In genomic region chr13:36695516-36696201, GRCm38 (mm10) we compare ENCODE assay signal across 10 mouse cellular contexts. TPM values are rescaled to one million over a fixed set of nuclear protein-coding genes. Genes with fewer than 3 reads are reported as not detected.
DNase-seq lines count a peak whose midpoint lies in the region; ATAC-seq and TF ChIP-seq lines count a peak whose summit lies in the region.
"Had no signal": no experiment of that assay in that cellular context is flagged by ENCODE, and none has a peak within 500 bp of the region (broad histone marks: within the 10 kb centered on the region; RNA-seq: fewer than 3 reads in every experiment).

No protein-coding gene starts in this region.

- no peaks in the 10 kb centered on the region for H3K9me3 ChIP-seq in intestine, embryonic 15.5 days
- H3K9me3 ChIP-seq: limb, embryonic 13.5 days had no signal

- H3K27me3 ChIP-seq in intestine, embryonic 15.5 days (replicated peaks): no peaks in the 10 kb centered on the region
- H3K27me3 ChIP-seq: limb, embryonic 13.5 days had no signal

- no peak overlapping the region for H3K9ac ChIP-seq in intestine, embryonic 15.5 days
- H3K9ac ChIP-seq: limb, embryonic 13.5 days had no signal

- no peak overlapping the region for H3K4me3 ChIP-seq in lung, adult 2 months (replicated peaks; ENCODE audit: extremely low read depth, low read depth, low read length)
- no peak overlapping the region for H3K4me3 ChIP-seq in intestine, embryonic 15.5 days (replicated peaks)
- H3K4me3 ChIP-seq: limb, embryonic 13.5 days had no signal

- 18% methylated on average over 7 of the region's 7 CpGs for WGBS in lung, adult 2 months
- 49% methylated on average over 7 of the region's 7 CpGs for WGBS in intestine, embryonic 15.5 days

- TF ChIP-seq CTCF in lung, adult 2 months (IDR thresholded peaks at IDR 0.05; ENCODE audit: insufficient read depth, low read length): no peak

- no peak overlapping the region for H3K4me2 ChIP-seq in intestine, embryonic 15.5 days (replicated peaks)
- H3K4me2 ChIP-seq: limb, embryonic 13.5 days had no signal

- intact Hi-C loops in heart, postnatal 25 days (cut with DNase I): no loop called here

- DNase-seq in lung, adult 18-20 months: peak; percentile 18 to 21
- no peak for DNase-seq in lung, adult 2 months
- DNase-seq in cerebellum, adult 9-10 months: peak; percentile 87
- DNase-seq in heart, postnatal 25 days (ENCODE audit: low spot score): peak; percentile 26
- peak; percentile 15 for DNase-seq in right cerebral cortex, postnatal 14 days
- no peak for DNase-seq in MN1 (ENCODE audit: low spot score)
- no peak for DNase-seq in testis, postnatal 14 days (ENCODE audit: low spot score)

- H3K4me1 ChIP-seq in lung, adult 2 months (ENCODE audit: control insufficient read depth, insufficient read depth, low read length): peaks cover 4% of the 10 kb centered on the region; the same call in 1 of the 2 replicates
- no peaks in the 10 kb centered on the region for H3K4me1 ChIP-seq in intestine, embryonic 15.5 days (replicated peaks)
- H3K4me1 ChIP-seq: limb, embryonic 13.5 days had no signal

- H3K27ac ChIP-seq in intestine, embryonic 15.5 days: no peak overlapping the region
- H3K27ac ChIP-seq: limb, embryonic 13.5 days had no signal

- ATAC-seq in intestine, embryonic 15.5 days: no peak

- no peak for TF ChIP-seq POLR2A in lung, adult 2 months (IDR thresholded peaks at IDR 0.05; ENCODE audit: borderline replicate concordance, extremely low read depth, low read depth, low read length)

- H3K36me3 ChIP-seq in intestine, embryonic 15.5 days: no peaks in the 10 kb centered on the region
- H3K36me3 ChIP-seq: limb, embryonic 13.5 days had no signal

RNA-seq across cellular contexts. Expression of gene Nrn1, which starts 39.3 kb away (rescaled TPM):
- 9.2 and 12.9 TPM in 2 replicates for polyA plus RNA-seq in lung, adult 2 months (2012; rRNA removed)
- 1 to 10 TPM; 2.9 to 3.4 TPM for total RNA-seq in heart, postnatal 25 days (2021)
- 49.6 and 55.1 TPM in 2 replicates for polyA plus RNA-seq in intestine, embryonic 15.5 days (2015; fragmentation: Nextera tagmentation; extraction: Ambion mirVana)
- total RNA-seq: MEL had no signal

Comparison
In these comparisons a context has a peak if more than half of its experiments do, and no peak if none do; other contexts are left out.
1. DNase-seq: peak in lung, adult 18-20 months (2 of 2), cerebellum, adult 9-10 months (single experiment), heart, postnatal 25 days (single experiment) and right cerebral cortex, postnatal 14 days (single experiment); none in lung, adult 2 months (single experiment), MN1 (single experiment) and testis, postnatal 14 days (single experiment).